Mouse (Mus musculus) lung, adult 2 months (tissue): ENCODE measurements around the gene 1190005I06Rik. TPM values are rescaled to one million over a fixed set of nuclear protein-coding genes. Genes with fewer than 3 reads are reported as not detected.

Experiments used
- DNase-seq: peaks from one replicate; pipeline ENCODE4 v3.0.0; 2022
- H3K4me1 ChIP-seq: fragments of 200-500 bp; 2 replicates; pipeline ENCODE4 v1.6.1; 2011; ENCODE audit warnings: low read length; ENCODE audit not compliant: control insufficient read depth, insufficient read depth
- H3K4me3 ChIP-seq: fragments of 200-500 bp; replicated peaks from 2 replicates; pipeline ENCODE3; 2011; ENCODE audit warnings: low read depth, mild to moderate bottlenecking, control low read depth, low read length; ENCODE audit errors: extremely low read depth
- CTCF ChIP-seq: fragments of 200-500 bp; IDR thresholded peaks from 2 replicates; pipeline ENCODE4 v1.5.1; 2011; ENCODE audit warnings: mild to moderate bottlenecking, low read length, control low read depth; ENCODE audit not compliant: insufficient read depth
- POLR2A ChIP-seq: fragments of 200-500 bp; IDR thresholded peaks from 2 replicates; pipeline ENCODE4 v1.6.1; 2011; ENCODE audit warnings: low read depth, mild to moderate bottlenecking, control low read depth, low read length, borderline replicate concordance; ENCODE audit errors: extremely low read depth
- WGBS: fragments of 180-500 bp; shearing (Covaris S2); methylation state at CpG from one replicate; pipeline ENCODE4 v1.1.7; 2018; 5-methylcytosine and 5-hydroxymethylcytosine counted together
- polyA plus RNA-seq: library from polyadenylated mRNA; depleted of rRNA; stranded (reverse); fragments of >200 nt; gene quantifications from 2 replicates; pipeline ENCODE4 v1.2.3, GENCODE M21; 2012; rRNA removed

1190005I06Rik gene
- 2.4 and 6.2 TPM in 2 replicates for polyA plus RNA-seq

GRCm38 (mm10) chr8:120647532-120647931, at the start of gene 1190005I06Rik:
Gene 1190005I06Rik (minus strand): TSS chr8:120647632.
- TF ChIP-seq CTCF (no peak), POLR2A (no peak)
- Histone ChIP-seq H3K4me1 (no peaks in the 10 kb centered on the region), H3K4me3 (no peak within 1 kb of the TSS)
- WGBS = 72% methylated on average over 7 of the region's 7 CpGs
- DNase-seq = no peak

- Histone ChIP-seq H3K4me3 (no peak overlapping the region), H3K4me1 (peaks cover 10% of the 10 kb centered on the region)
- DNase-seq = no peak
- WGBS = 35% methylated on average over 13 of the region's 13 CpGs
- TF ChIP-seq POLR2A (no peak), CTCF (no peak)
These were observed 49.1 kb upstream of the 1190005I06Rik start for GRCm38 (mm10) chr8:120696401-120697153.

GRCm38 (mm10) chr8:120693861-120694493, 46.5 kb upstream of the 1190005I06Rik start:
- no peak for DNase-seq
- WGBS = 26% methylated on average over 22 of the region's 22 CpGs
- Histone ChIP-seq H3K4me3 (no peak overlapping the region), H3K4me1 (peaks cover 6% of the 10 kb centered on the region)
- no peak for TF ChIP-seq CTCF
- TF ChIP-seq POLR2A = no peak

GRCm38 (mm10) chr8:120692934-120693333, 45.5 kb upstream of the 1190005I06Rik start:
- no peak for DNase-seq
- WGBS = 65% methylated on average over 4 of the region's 4 CpGs
- TF ChIP-seq POLR2A (no peak), CTCF (no peak)

GRCm38 (mm10) chr8:120688511-120688910, 41.1 kb upstream of the 1190005I06Rik start:
- Histone ChIP-seq H3K4me1 (no peaks in the 10 kb centered on the region), H3K4me3 (no peak overlapping the region)
- TF ChIP-seq POLR2A (no peak), CTCF (no peak)
- 83% methylated on average over 7 of the region's 7 CpGs for WGBS
- no peak for DNase-seq

More at GRCm38 (mm10) chr8:120692934-120693333, 45.5 kb upstream of the 1190005I06Rik start:
- peaks cover 6% of the 10 kb centered on the region for H3K4me1 ChIP-seq
- H3K4me3 ChIP-seq = no peak overlapping the region

- TF ChIP-seq CTCF = no peak
- H3K4me3 ChIP-seq = no peak overlapping the region
- WGBS = 49% methylated on average over 8 of the region's 8 CpGs
- no peak for DNase-seq
- no peaks in the 10 kb centered on the region for H3K4me1 ChIP-seq
These were observed 40.4 kb upstream of the 1190005I06Rik start for GRCm38 (mm10) chr8:120687786-120688185.

- TF ChIP-seq CTCF (no peak), POLR2A (no peak)
- H3K4me1 ChIP-seq = no peaks in the 10 kb centered on the region
- no peak for DNase-seq
- WGBS = 81% methylated on average over 5 of the region's 5 CpGs
- H3K4me3 ChIP-seq = no peak overlapping the region
These were observed 39.1 kb upstream of the 1190005I06Rik start for GRCm38 (mm10) chr8:120686576-120686975.

- no peak for TF ChIP-seq CTCF
- TF ChIP-seq POLR2A = no peak
- H3K4me3 ChIP-seq = no peak overlapping the region
- no peaks in the 10 kb centered on the region for H3K4me1 ChIP-seq
- no peak for DNase-seq
- 71% methylated on average over 13 of the region's 13 CpGs for WGBS
These were observed 38.6 kb upstream of the 1190005I06Rik start for GRCm38 (mm10) chr8:120686051-120686450.

GRCm38 (mm10) chr8:120685591-120685990, 38.2 kb upstream of the 1190005I06Rik start:
- no peak for TF ChIP-seq POLR2A
- no peak for TF ChIP-seq CTCF
- 80% methylated on average over 8 of the region's 8 CpGs for WGBS
- Histone ChIP-seq H3K4me3 (no peak overlapping the region), H3K4me1 (no peaks in the 10 kb centered on the region)
- DNase-seq = no peak

- no peak for DNase-seq
- H3K4me1 ChIP-seq = no peaks in the 10 kb centered on the region
- WGBS = 51% methylated on average over 5 of the region's 5 CpGs
- TF ChIP-seq CTCF (no peak), POLR2A (no peak; the same call in 1 of the 2 replicates)
- no peak overlapping the region for H3K4me3 ChIP-seq
These were observed 37.7 kb upstream of the 1190005I06Rik start for GRCm38 (mm10) chr8:120685097-120685496.
